Mouse (Mus musculus) heart, embryonic 14.5 days (tissue): ENCODE data around the gene Glycam1. TPM values are rescaled to one million over a fixed set of nuclear protein-coding genes. Genes with fewer than 3 reads are reported as not detected.

ENCODE experiments used
- ATAC-seq: fragments of 200-750 bp; cut with Nextera tagmentation; 2 replicates; pipeline ENCODE4 v1.8.0; 2017; ENCODE audit warnings: low read depth, moderate TSS enrichment; ENCODE audit not compliant: insufficient number of reproducible peaks, insufficient read depth, low FRiP score
- H3K27ac ChIP-seq, 2 experiments: fragments of 200-500 bp in 1 of 2; fragments of 300-500 bp in 1 of 2; sonication (generic) in 1 of 2; replicated peaks in 1 of 2; 2 replicates each; pipeline ENCODE4 v1.5.1; 2012 to 2014; ENCODE audit warnings: low read depth in 2 of 2, low read length in 2 of 2, control low read depth in 1 of 2, mild to moderate bottlenecking in 1 of 2, mixed read lengths in 1 of 2; ENCODE audit not compliant: control insufficient read depth in 1 of 2, insufficient read depth in 1 of 2
- H3K27me3 ChIP-seq: fragments of 300-500 bp; sonication (generic); 2 replicates; pipeline ENCODE4 v1.6.1; 2014; ENCODE audit warnings: mild to moderate bottlenecking, low read length, control low read depth; ENCODE audit not compliant: control insufficient read depth, insufficient read depth
- H3K36me3 ChIP-seq: fragments of 300-500 bp; sonication (generic); 2 replicates; pipeline ENCODE4 v1.6.1; 2014; ENCODE audit warnings: mild to moderate bottlenecking, control low read depth, low read length, mixed read lengths; ENCODE audit not compliant: control insufficient read depth, insufficient read depth
- H3K4me1 ChIP-seq, 2 experiments: fragments of 200-500 bp in 1 of 2; fragments of 300-500 bp in 1 of 2; sonication (generic) in 1 of 2; 2 replicates each; pipeline ENCODE4 v1.6.1; 2012 to 2014; ENCODE audit warnings: low read length in 2 of 2, control low read depth in 1 of 2, mixed read lengths in 1 of 2; ENCODE audit not compliant: control insufficient read depth in 2 of 2, insufficient read depth in 2 of 2
- H3K4me2 ChIP-seq: fragments of 300-500 bp; sonication (generic); 2 replicates; pipeline ENCODE4 v1.6.1; 2014; ENCODE audit warnings: mild to moderate bottlenecking, low read length
- H3K4me3 ChIP-seq, 2 experiments: fragments of 200-500 bp in 1 of 2; fragments of 300-500 bp in 1 of 2; sonication (generic) in 1 of 2; 2 replicates each; pipeline ENCODE4 v1.5.1; 2012 to 2014; ENCODE audit warnings: low read length in 2 of 2, mild to moderate bottlenecking in 2 of 2, control low read depth in 1 of 2, low read depth in 1 of 2, moderate library complexity in 1 of 2; ENCODE audit not compliant: control insufficient read depth in 1 of 2, insufficient read depth in 1 of 2
- H3K9ac ChIP-seq: fragments of 300-500 bp; sonication (generic); 2 replicates; pipeline ENCODE4 v1.6.1; 2014; ENCODE audit warnings: mild to moderate bottlenecking, low read length
- H3K9me3 ChIP-seq: fragments of 300-500 bp; sonication (generic); 2 replicates; pipeline ENCODE4 v1.6.1; 2016; ENCODE audit warnings: low read length, control low read depth; ENCODE audit not compliant: control insufficient read depth
- WGBS: fragments of 180-500 bp; shearing (Covaris S2); extraction: QIAGEN DNeasy Blood & Tissue Kit; methylation state at CpG from one replicate; pipeline ENCODE4 v1.1.7; 2014; 5-methylcytosine and 5-hydroxymethylcytosine counted together
- polyA plus RNA-seq: library from polyadenylated mRNA; unstranded; fragments of >200 nt; fragmentation: Nextera tagmentation; extraction: Ambion mirVana; gene quantifications from 2 replicates; pipeline ENCODE4 v1.2.1, GENCODE M21; 2014

Gene Glycam1
- polyA plus RNA-seq, 1 experiment from 2014 or later: not detected

DNA sequence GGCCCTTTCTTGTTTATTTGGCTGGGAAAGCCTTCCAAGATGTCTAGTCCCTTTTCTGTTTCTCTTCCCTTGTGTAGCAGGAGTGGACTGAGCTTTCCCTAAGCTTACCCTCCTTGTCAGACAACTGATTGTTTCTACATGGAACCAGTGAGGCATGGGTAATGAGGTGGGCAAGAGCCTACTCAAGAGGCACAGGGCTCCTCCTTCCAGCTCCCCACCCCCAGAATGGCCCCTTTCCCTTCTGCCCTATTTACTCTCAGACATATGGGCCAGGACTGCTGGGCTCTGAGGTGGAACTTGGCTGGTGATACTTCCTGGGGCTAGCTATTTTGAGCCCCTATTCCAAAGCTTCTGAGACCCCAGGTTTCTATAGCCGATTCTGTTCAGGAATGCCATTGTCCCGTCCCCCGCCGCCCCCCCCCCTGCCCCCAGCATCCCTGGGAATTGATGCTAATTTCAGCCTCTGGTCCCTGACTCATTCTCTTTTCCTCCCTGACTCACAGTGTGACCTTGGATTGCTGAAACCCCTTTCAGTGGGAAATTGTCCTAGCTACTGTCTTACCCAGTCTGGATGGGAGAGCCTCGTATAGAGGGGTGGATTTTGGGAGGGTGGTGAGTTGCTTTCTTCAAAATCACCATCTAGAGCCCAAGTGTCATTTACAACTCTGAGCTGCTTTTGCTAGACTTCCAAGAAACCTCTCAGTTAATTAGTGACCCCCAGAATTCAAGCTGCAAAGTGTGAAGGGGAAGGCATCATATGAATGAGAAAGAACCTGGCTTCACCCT is 46.1 kb downstream of the Glycam1 start:
- ATAC-seq: no peak
- Histone ChIP-seq H3K9ac (0 out of 2 replicates have a peak overlapping the region, but pooled peaks have one; percentile 21), H3K4me3 (no peak overlapping the region), H3K27ac (peak overlapping the region; percentile 24 to 52; a peak in 1 of 4 replicates), H3K27me3 (no peaks in the 10 kb centered on the region), H3K36me3 (no peaks in the 10 kb centered on the region), H3K4me1 (peaks cover 19% of the 10 kb centered on the region in 2 experiments), H3K9me3 (no peaks in the 10 kb centered on the region), H3K4me2 (no peak overlapping the region)
- WGBS: 7% methylated on average over 5 of the region's 5 CpGs

DNA sequence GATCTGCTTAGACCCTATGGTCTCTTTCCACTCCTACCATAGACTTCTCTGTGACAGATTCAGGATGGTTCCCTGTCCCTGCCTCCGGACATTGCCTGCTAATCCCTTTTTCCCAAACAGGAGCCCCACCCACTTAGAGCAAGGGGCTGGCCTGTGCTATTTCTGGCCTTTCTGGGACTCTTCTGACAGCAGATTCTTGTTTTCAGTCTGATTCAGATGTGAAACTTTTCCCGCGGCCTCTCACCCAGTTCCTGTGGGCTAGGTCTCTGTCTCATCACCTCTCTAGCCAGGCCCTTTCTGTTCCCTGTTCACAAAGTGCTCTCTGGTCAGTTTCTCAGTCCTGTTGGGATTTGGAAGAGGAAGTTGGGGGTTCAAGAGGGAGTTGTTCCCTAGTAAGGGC is 50.0 kb downstream of the Glycam1 start:
- H3K4me1 ChIP-seq: peaks cover 22% of the 10 kb centered on the region in 2 experiments
- WGBS: 10% methylated on average over 3 of the region's 3 CpGs
- no peaks in the 10 kb centered on the region for H3K9me3 ChIP-seq
- H3K27ac ChIP-seq: peak overlapping the region; percentile 40 to 62
- no peaks in the 10 kb centered on the region for H3K36me3 ChIP-seq
- H3K4me2 ChIP-seq: peak overlapping the region; percentile 76
- H3K9ac ChIP-seq: peak overlapping the region; percentile 65
- peak overlapping the region in 1 of 2 experiments; percentile 40; a peak in 2 of 4 replicates for H3K4me3 ChIP-seq
- 0 out of 2 replicates have a peak, but pooled peaks have one; percentile 37 for ATAC-seq
- H3K27me3 ChIP-seq: no peaks in the 10 kb centered on the region

DNA sequence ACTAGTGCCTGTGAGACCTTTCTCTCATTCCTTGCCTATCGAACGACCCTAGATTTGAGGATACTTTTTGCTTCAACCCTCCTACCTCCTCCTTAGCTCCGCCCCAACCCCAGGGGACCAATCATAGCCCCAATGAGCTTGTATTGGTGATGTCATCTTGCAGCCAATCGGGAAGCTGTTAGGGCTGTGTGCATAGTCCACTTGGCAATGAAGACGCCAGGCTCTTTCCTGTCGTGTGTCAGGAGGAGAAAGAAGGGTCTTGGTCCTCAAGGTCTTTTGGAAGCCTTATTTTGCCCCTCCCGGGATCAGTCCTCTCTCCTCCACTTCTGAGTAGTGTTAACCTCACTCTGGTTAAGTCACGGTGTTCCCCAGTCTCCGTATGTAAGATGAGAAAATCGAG is 50.8 kb downstream of the Glycam1 start:
- 2% methylated on average over 10 of the region's 10 CpGs for WGBS
- H3K9me3 ChIP-seq: no peaks in the 10 kb centered on the region
- H3K4me3 ChIP-seq: peak overlapping the region; percentile 30 to 40
- ATAC-seq: peak; percentile 87
- H3K36me3 ChIP-seq: no peaks in the 10 kb centered on the region
- H3K4me2 ChIP-seq: peak overlapping the region; percentile 76
- H3K27ac ChIP-seq: 0 out of 4 replicates have a peak overlapping the region, but pooled peaks of 1 of the 2 experiments have one; percentile 19
- H3K9ac ChIP-seq: peak overlapping the region; percentile 65
- H3K4me1 ChIP-seq: peaks cover 19 to 22% of the 10 kb centered on the region in 2 experiments
- H3K27me3 ChIP-seq: no peaks in the 10 kb centered on the region

DNA sequence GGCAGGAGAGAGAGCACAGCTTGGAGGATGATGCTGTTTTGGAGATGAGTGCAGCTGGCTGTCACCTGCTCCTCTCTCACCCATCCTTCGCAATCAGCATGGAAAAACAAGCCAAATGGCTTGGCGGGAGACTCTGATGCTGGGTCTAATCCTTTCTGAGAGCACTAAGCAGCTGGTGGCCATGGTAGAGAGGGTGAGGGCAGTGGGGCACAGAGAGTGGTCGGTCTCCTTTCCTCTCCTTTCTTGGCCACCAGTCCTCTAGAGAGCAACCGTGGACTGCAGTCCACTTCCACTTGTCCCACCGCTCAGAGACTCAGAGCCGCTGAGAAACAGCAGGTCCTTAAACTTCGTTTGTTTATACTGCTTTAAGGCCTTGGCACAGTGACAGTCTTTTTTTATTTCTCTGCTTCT is 51.3 kb downstream of the Glycam1 start:
- H3K4me1 ChIP-seq: peaks cover 14 to 18% of the 10 kb centered on the region in 2 experiments
- ATAC-seq: no peak
- peak overlapping the region; percentile 76 for H3K4me2 ChIP-seq
- WGBS: 6% methylated on average over 7 of the region's 7 CpGs
- H3K36me3 ChIP-seq: no peaks in the 10 kb centered on the region
- H3K9ac ChIP-seq: no peak overlapping the region
- no peak overlapping the region for H3K27ac ChIP-seq
- no peaks in the 10 kb centered on the region for H3K9me3 ChIP-seq
- no peaks in the 10 kb centered on the region for H3K27me3 ChIP-seq
- peak overlapping the region in 1 of 2 experiments; percentile 40; a peak in 2 of 4 replicates for H3K4me3 ChIP-seq

Other genes starting within 250 kb of the Glycam1 start
- gene Zfp385a, start 225.0 kb downstream of the Glycam1 start, polyA plus RNA-seq: 8.1 and 9.1 TPM in 2 replicates
- 76.2 and 77.2 TPM in 2 replicates for gene Itga5, start 198.3 kb downstream of the Glycam1 start, polyA plus RNA-seq
- gene Gtsf1, start 134.6 kb downstream of the Glycam1 start, polyA plus RNA-seq: 37.1 and 41.3 TPM in 2 replicates
- not detected in 2 replicates for gene Gtsf2, start 116.6 kb downstream of the Glycam1 start, polyA plus RNA-seq
- 1.9 and 3.3 TPM in 2 replicates for gene Nckap1l, start 111.3 kb downstream of the Glycam1 start, polyA plus RNA-seq
- 3.6 and 3.7 TPM in 2 replicates for gene Pde1b, start 62.0 kb downstream of the Glycam1 start, polyA plus RNA-seq
- gene Ppp1r1a, start 27.1 kb downstream of the Glycam1 start, polyA plus RNA-seq: 77.9 and 87.1 TPM in 2 replicates
- gene Mucl1, start 190.4 kb upstream of the Glycam1 start, polyA plus RNA-seq: not detected in 2 replicates